Mouse (Mus musculus) monocyte, adult 2 months (primary cell): ENCODE data around the gene Gon4l.

ENCODE experiments used
- DNase-seq, 2 experiments: peaks; one replicate each; pipeline ENCODE4 v3.0.0; 2022; ENCODE audit warnings: low spot score in 2 of 2, low read depth in 1 of 2

The Gon4l gene

DNA sequence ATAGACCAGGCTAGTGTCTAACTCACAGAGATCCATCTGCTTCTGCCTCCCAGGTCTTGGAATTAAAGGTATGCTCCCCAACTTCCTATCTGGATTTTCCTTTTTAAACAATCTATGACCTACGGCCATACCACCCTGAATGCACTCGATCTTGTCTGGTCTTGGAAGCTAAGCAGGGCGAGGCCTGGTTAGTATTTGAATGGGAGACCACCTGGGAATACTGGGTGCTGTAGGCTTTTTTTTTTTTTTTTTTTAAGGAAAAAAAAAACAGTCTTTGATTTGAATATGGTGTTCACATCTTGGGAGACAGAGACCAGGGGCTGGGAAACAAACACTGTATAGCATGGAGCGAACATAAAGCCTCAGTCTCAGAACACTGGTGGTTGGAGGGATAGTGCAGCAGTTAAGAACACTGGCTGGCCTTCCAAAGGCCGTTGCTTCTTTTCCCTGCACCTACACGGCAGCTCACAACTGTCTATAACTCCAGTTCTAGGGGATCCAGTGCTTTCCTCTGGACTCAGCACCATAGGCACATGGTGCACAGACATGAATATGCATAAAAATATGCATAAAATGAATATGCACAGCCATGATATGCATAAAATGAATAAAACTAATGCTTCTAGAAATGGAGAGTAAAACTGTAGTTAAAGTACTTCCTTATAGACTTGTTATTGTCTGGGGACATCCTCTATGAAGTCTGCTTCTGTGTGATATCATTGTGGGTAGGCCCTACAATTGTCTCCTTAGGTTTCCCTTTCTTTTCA, 71.5 kb downstream of the Gon4l start:
- DNase-seq, result no peak

DNA sequence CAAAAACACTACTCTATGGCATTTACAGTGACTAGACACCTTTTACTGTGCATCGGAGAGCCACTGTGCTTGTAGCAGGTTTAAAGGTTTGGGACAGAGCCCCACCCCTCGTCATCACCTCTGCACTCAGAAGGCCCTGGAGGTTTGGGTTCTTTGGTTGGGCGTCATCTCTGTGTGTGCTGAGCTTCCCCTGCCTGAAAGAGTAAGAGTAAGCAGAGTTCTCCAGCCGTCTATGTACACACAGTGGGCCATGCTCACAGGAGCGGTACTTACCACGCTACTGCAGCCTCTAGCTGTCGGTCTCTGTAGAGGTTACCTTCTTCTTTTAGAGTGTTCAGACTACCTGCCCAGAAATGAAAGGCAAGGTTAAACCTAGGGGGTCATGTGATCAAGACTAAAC, 77.6 kb downstream of the Gon4l start:
- DNase-seq, result no peak

DNA sequence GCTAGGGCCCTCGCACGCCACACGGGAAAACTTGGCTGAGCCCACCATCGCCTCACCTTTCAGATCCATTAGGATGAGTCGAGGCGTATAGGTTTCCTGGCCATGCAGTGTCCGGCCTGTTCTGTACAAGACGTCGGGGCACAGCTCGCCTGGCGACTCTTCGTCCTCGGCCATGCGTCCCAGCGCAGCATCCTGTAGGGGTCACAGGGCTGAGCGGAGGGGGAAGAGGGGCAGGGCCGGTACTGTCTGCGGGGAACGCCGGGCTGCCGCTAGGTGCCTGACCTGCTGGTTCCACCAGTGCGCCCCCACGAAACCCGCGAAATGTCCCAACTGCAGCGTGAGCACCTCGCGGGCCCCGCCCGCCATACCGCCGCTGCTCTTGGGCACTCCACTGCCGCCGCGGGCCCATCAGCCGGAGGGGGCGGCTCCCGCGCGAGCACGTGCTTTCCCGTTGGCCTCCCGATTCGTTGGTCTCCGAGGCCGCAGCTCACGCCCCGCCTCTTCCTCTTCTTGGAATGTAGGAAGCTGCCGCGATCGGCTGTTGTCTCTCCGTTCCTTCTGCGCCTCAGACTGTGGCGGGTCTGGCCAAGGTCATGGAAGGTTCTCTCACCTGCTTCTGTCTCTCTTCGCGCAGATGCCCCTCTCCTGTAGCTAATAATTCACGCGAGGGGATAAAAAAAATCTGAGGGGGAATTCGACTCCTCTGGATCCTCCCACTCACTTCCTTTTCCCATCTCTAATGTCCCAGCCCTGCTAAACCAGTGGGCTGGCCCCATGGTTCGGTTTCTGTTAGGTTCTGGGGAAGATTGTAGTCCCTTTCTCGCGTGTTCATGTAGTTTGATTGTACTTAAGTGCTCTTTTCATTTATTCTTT, 78.7 kb downstream of the Gon4l start, which contains the start of gene Msto1:
Msto1 (minus strand) TSS at position 489 of the 873 bp plus-strand sequence.
- DNase-seq, result peak; percentile 79 to 88

DNA sequence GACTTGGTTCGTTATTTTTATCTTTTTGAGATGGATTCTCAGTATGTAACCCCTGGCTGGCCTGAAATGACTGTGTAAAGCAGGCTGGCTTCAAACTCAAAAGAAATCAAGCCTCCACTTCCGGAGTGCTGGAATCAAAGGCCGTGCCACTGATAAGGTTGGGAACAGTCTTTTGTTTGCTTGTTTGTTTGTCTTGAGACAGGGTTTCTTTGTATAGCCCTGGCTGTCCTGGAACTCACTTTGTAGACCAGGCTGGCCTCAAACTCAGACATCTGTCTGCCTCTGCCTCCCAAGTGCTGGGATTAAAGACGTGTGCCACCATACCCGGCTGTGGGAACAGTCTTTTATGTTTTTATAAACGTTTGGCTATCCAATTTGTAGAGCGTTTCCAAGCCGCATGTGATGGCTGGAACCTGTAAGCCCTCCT, 79.4 kb downstream of the Gon4l start:
- DNase-seq, result no peak

DNA sequence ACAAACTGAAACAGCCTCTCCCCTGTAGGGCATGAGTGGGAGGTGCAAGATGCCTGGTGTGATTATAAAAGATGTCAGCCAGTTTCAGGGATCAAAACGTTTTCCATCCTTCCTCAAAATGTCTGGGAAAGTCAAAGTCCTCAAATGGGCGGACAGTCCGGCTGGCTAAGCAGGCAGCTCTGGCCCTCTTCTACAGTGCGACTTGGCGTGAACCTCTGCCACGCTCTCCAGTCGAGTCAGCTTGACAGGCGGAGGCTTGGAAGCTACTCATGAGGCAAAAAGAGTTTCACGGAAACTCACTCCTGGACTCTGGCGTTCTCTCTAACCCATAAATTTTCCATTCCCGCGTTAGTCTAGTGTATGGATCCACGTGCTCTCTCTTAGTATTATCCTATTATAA, 84.0 kb downstream of the Gon4l start:
- no peak for DNase-seq

DNA sequence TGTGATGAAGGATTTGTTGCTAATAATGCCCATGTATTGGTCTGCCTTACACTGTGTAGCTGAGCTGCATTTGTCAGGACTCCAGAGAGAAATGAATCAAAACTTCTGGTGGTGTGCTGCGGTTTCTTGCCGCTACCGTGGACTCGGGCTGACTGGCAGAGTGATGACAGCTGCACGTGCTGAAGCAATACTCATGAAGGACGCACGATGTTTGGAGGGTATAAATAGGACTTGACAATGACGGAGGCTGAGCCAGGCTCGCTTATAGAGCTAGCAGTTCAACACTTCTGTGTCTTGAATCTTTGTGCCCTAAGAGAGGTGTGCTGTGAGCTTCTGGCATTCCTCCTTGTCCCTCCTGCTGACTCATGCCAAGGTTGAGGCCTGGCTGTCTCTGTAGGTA, 86.4 kb downstream of the Gon4l start:
- DNase-seq, result no peak

DNA sequence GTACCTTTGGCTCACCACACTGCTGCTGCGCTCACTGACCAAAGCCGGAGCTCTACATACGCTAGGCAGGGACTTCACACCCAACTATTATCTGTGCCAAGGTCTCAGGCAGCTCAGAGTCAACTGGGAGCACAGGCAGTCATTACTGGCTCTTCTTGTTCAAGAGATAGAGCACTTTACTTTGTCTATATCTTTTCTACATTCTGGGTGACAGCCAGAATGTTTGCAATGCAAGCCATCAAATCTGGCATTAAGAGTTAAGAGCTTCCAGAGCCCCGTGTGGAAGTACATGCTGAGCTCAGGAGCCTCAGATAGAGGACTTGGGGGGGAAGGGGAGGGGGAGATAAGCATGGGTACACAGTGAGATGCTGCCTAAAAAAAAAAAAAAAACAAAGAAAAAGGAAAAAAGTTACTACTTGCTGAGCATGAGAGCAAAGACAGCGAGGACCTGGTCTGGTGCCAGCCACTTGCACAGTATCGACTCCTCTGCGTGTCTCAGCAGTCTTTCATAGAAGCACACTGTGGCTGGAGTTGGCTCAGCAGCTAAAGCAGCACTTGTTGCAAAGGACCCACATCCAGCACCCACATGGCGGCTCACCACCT, 89.1 kb downstream of the Gon4l start:
- DNase-seq, result no peak

DNA sequence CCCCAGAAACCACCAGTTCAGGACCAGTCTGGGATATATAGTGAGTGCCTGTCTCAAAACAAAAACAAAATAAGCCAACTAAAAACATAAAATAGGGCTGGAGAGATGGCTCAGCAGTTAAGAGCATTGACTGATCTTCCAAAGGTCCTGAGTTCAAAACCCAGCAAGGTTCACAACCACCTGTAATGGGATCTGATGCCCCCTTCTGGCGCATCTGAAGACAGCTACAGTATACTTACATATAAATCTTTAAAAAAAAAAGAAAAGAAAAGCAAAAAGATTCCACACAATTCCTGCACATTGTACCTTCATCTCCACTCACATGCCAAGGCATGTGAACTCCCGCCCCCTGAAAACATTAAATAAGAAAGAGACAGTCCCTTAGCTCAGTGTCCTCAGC, 90.6 kb downstream of the Gon4l start:
- DNase-seq, result no peak

DNA sequence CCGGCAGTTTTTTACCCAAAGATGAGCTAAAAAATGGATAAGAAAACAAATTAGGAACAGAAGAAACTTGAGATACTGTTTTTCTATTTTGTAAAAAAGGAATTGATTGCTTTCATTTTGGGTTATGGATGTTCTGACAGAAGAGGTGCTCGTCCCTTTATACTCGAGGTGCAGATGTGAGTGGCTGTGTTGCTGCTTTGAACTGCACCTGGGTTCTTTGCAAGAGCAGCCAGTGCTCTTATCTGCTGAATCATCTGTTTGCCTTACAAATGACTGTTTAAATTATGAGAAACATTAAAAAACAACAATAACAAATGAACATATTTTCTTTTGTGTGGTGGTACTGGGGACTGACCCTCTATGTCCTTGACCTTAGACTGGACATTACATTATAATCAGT, 94.5 kb downstream of the Gon4l start:
- no peak for DNase-seq

DNA sequence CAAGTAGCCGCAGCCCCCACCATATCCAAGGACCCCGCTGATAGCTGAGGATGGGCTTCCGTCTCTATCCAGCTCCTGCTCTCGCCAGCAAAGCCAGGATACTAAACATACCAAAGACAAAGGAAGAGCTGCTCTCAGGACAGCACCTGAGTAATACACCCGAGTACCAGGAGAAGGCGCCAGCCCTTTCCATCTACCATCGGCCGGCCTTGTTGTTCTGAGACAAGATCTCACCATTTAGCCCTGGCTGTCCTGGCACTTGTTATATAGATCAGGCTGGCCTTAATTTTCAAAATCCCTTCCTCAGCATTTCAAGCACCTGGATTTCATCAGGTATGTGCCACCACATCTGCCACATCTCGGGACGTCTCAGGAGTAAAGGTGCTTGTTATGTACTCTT, 104.0 kb downstream of the Gon4l start:
- DNase-seq, result no peak

DNA sequence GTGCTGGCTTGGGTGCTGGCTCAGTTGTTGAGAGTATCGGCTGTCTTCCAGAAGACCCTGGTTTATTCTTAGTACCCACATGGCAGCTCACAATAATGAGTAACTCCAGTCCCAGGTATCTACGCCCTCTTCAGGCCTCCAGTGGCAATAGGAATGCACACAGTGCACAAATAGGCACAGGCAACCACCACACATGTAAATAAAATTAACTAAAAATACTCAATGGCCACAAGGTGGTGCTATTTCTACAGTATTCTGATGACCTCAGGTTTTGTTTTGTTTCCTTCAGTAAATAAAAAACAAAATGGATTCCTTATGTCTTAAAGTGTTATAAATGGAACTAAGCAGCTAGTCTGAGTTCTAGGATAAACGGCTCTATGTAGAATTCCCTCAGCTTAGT, 104.7 kb downstream of the Gon4l start:
- DNase-seq, result no peak

DNA sequence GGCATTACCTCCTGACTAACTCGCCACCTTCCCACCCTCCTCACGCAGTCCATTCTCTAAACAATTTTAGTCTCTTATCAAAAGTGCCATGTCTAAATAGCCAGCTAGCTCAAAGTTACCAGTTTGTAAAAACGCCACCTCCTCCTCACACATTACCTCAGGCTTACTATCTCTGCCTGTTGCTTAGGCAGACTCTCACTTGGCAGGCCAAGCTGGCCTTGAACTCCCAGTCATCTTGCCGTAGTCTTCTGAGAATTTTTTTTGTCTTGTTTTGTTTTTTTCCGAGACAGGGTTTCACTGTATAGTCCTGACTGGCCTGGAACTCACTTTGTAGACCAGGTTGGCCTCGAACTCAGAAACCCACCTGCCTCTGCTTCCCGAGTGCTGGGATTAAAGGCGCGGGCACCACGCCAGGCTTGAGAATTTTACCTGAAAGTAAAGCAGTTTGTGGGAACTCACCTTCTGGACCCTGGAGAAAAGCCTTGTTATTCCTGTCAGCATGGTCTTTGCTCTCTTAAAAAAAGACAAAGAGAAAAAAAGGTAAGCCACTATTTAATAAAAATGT, 107.4 kb downstream of the Gon4l start:
- no peak for DNase-seq

DNA sequence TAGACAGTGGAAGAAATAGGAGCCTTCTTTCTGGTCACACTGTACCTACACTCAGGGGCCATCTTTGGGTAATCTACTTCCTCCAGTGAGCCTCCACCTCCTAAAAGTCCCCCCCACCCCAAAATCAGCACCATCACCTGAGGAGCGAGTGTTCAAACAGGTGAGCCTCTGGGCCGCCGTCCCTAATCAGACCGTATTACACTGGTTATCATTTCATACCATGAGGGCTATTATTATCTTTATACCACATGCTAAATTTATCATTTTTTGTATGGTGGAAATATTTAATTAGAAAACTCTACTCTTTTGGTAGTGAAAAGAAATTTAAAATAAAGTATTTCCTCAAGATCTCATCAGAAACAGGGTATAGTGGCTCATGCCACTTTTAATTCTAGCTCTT, 109.1 kb downstream of the Gon4l start:
- no peak for DNase-seq

DNA sequence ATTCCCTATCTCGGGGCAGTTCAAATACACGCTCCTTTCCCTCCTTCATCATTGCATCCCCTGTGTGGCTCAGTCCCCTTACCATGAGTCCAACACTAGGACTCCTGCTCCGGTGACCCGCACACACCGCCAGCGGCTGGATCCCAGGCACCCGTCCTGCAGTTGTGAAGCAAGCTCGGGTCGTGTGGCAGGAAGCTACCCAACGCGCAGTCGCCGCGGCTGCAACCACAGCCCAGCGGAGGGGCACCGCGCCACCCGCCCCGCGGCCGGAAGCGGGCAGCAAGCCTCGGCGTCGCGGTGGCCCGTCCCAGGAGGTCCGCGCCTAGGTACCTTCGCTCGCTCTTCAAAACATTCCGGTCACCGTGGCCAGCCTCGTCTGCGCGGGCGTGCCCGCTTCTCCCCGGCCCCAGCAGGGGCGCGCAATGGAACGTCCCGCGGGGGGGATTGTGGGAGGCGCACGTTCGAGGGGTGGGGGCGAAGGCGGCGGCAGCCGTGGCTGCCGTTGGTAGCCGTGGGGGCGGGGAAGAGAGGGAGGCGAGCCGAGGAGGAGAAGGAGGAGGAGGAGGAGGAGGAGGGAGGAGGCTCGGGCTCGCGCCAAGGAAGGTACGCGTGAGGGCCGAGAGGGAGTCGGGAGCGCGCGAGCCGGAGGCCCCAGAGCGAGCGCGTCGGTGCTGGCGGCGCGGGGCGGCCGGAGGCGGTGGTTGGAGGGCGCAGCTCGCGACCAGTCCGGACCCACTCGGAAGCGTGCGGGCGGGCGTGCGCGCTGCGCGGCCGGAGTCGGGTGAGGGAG, 115.0 kb downstream of the Gon4l start:
- peak; percentile 24 to 62 for DNase-seq

DNA sequence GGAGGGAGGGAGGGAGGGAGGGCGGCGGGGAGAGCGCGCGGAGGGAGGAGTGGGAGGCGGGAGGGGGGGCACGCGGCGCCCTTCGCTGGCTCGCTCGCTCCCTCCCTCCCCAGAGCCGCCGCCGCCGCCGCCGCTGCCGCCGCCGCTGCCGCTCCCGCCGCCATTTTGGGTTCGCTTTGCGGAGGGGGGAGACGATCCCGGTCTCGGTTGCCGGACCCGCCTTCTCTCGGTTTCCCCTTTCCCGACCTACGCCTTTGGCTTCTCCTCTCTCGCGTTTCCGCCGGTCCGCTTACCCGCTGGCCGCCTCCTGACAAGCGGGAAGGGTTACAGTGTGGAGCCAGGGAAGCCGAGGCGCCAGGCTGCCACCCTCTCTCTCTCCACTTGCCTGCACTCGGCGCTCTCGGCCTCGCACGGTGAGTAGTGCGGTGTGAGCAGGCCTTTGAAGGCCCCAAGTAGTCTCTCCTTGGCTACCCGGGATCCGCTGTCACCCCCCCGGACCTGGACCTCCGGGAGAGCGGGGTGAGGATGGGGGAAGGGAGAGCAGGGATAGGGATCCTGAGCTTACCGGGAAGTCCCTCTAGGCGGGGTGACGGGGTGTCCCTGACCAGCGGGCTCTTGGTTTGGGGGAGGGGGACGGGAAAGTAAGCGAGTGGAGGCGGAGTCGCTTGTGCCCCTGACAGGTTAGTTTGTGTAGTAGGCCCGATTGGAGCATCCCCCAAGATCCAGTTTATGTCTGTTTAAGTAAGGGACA, 115.7 kb downstream of the Gon4l start, which contains the start of the genes Ash1l and Dap3:
Ash1l (plus strand) TSS at position 47 of the 751 bp plus-strand sequence.
Dap3 (minus strand) TSS at position 606 of the 751 bp plus-strand sequence.
- DNase-seq, result peak; percentile 43 to 74

DNA sequence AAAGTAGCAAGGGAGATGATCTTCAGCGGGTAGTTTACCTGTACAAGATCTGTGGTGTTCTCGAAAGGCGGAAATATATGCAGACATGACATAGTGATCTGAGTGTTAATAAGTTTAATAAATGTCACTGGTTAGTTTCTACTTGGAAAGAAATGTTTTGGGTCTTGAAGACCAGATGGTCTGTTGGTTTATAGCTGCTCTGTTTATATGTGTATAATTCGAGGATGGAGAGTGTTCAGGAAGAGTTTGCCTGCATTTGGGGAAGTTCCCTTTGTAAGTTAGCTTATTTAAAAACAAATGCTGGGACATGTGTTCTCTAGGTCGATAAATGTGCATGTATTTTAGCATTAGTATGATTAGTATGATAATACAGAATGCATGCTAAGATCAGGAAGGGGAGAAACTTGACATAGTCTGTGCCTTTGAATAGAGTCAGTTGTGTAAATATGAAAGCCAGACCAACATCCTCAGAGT, 116.3 kb downstream of the Gon4l start:
- DNase-seq, result no peak

DNA sequence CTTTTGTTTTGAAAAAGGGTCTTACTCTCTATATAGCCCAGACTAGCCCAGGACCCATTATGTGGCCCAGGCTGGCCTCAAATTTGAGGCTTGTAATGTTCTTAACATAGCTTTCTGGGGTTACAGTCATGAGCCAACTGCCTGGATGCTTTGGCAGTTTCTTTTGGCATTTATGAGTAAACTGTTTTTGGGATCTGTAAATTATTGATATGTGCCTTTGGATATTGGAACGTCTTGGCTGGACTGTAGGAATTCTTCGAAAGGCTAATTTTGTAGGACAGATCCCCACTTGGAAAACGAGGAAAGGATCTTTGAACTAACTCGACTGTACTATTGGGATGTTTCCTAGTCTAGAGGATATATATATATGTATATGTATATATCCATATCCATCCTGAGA, 118.2 kb downstream of the Gon4l start:
- no peak for DNase-seq

DNA sequence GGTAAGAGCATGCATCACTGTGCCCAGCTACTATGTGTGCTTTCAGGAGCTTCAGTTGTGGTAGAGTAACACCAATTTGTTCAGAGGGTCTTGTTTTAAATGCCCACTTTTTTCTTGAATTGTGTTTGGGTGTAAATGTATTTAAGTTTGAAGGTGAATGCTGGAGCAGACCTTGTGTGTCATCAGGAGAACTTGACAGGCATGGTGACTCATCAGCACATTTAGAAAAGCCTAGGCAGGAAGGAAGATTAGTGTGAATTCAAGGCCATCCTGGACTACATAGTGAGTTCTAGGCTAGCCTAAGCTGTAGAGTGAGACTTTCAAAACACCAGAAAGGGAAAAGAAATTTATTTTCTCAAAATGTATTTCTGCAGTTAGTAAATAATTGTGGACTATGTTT, 118.7 kb downstream of the Gon4l start:
- no peak for DNase-seq
